Mouse (Mus musculus): ENCODE results near the gene Ndc80. TPM values are rescaled to one million over a fixed set of nuclear protein-coding genes. Genes with fewer than 3 reads are reported as not detected.
"Not testable (repeated sequence)": the region's sequence is repeated elsewhere in the genome, so short reads cannot be mapped to it uniquely, and the experiment has no call there.

Ndc80 gene
- total and polyA plus RNA-seq, 2 experiments from 2014 or later = 4.0 to 5.7 TPM

DNA sequence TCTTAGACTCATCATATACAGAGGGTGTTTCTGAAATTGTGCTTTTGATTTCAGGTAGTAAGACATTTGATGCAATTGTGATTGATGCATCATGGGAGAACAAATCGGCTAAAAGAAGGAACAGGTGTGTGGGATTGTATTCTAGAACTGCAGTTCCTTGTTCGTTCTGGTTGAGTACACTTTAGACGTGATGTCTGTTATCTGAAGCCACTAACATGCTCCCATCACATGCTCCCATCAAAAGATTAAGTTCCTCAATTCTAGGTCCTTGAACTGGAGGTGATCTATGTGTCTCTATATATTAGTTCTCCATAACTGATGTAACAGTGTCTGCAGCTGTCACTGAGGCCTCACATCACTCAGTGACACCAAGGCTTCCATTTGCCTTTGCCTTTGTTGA lies 10.5 kb upstream of the Ndc80 start:
- TF ChIP-seq CTCF (IDR thresholded peaks at IDR 0.05; ENCODE audit: low read depth) = no peak
- H3K9ac ChIP-seq = no peak overlapping the region

DNA sequence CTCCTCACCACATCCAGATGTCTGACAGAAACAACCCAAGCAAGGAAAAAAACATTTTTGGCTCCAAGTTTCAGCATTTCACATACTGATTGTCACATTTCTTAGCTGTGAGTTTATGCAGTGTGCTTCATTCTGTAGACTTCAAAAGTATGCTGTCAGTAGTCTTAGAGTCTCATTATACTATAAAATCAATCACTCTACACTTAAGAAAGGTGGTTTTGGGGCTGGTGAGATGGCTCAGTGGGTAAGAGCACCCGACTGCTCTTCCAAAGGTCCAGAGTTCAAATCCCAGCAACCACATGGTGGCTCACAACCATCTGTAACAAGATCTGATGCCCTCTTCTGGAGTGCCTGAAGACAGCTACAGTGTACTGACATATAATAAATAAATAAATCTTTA lies 8.9 kb upstream of the Ndc80 start:
- not testable (repeated sequence) for H3K4me3 ChIP-seq (ENCODE audit: low read depth, low read length); H3K27ac ChIP-seq (ENCODE audit: low read depth, low read length); H3K9me3 ChIP-seq (ENCODE audit: low read length); DNase-seq; H3K36me3 ChIP-seq (ENCODE audit: insufficient read depth); H3K9ac ChIP-seq; H3K27me3 ChIP-seq (ENCODE audit: insufficient read depth, low read length); ATAC-seq; H3K4me1 ChIP-seq (ENCODE audit: insufficient read depth); H3K4me2 ChIP-seq (ENCODE audit: low read depth)
- WGBS = 86% methylated on average over 1 of the region's 1 CpGs

More for the DNA sequence above, 10.5 kb upstream of the Ndc80 start:
- Histone ChIP-seq H3K4me1 (ENCODE audit: insufficient read depth) (no peaks in the 10 kb centered on the region), H3K27me3 (ENCODE audit: insufficient read depth, low read length) (no peaks in the 10 kb centered on the region; the same call in 1 of the 2 replicates), H3K9me3 (ENCODE audit: low read length) (no peaks in the 10 kb centered on the region), H3K4me2 (ENCODE audit: low read depth) (no peak overlapping the region), H3K4me3 (ENCODE audit: low read depth, low read length) (no peak overlapping the region), H3K36me3 (ENCODE audit: insufficient read depth) (no peaks in the 10 kb centered on the region), H3K27ac (ENCODE audit: low read depth, low read length) (no peak overlapping the region)
- ATAC-seq (no peak), DNase-seq (no peak)
- WGBS = 89% methylated on average over 3 of the region's 3 CpGs

DNA sequence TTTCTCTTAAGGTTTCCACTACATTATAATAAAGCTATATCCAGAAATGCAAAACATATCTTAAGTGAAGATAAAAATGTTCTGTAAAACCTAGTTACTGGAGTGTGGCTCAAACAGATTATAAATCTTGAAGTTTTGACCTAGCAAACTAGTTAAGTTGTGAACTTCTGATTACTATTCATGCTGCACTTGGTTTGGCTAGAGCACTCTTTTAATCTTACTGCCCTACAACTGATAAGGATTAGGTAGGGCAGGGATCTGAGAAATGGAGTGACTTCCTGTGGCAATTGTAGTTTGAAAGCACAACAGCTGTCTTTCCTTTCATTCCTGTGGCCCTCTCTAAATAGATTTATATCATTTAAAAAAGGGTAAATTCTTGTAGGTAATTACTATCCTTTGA lies 1.4 kb upstream of the Ndc80 start:
- Histone ChIP-seq H3K4me3 (ENCODE audit: low read depth, low read length) (no peak overlapping the region), H3K4me2 (ENCODE audit: low read depth) (no peak overlapping the region), H3K27me3 (ENCODE audit: insufficient read depth, low read length) (no peaks in the 10 kb centered on the region), H3K4me1 (ENCODE audit: insufficient read depth) (no peaks in the 10 kb centered on the region), H3K9ac (no peak overlapping the region), H3K36me3 (ENCODE audit: insufficient read depth) (no peaks in the 10 kb centered on the region), H3K9me3 (ENCODE audit: low read length) (no peaks in the 10 kb centered on the region), H3K27ac (ENCODE audit: low read depth, low read length) (no peak overlapping the region)
- DNase-seq (no peak), ATAC-seq (no peak)
- no peak for TF ChIP-seq CTCF (IDR thresholded peaks at IDR 0.05; ENCODE audit: low read depth)

DNA sequence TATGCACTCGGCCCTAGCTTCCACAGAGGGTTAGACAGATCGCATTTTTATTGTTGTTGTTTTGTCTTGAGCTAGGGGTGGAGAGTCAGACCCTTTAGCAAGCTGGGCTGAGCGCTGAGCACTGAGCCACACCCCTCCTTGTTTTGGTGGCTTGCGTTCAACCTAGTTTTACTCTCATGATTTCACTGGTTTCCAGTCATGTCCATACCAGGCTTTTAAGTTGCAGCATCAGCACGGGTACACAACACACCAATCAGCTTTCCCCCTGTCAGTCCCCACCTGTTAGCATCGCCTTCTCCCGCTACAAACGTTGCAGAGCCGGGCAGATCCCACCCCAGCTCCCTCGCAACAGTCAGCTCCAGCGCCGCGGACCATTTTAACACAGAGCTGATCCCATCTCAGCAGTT lies 352 bp downstream of the Ndc80 start:
- ATAC-seq (peak; percentile 23), DNase-seq (no peak)
- no peaks in the 10 kb centered on the region for H3K27me3 ChIP-seq (ENCODE audit: insufficient read depth, low read length)
- peak overlapping the region; percentile 77; the same call in 1 of the 2 replicates for H3K9ac ChIP-seq
- H3K4me1 ChIP-seq (ENCODE audit: insufficient read depth) = no peaks in the 10 kb centered on the region
- no peaks in the 10 kb centered on the region for H3K36me3 ChIP-seq (ENCODE audit: insufficient read depth)
- no peak for TF ChIP-seq CTCF (IDR thresholded peaks at IDR 0.05; ENCODE audit: low read depth)
- no peaks in the 10 kb centered on the region for H3K9me3 ChIP-seq (ENCODE audit: low read length)
- H3K4me3 ChIP-seq (ENCODE audit: low read depth, low read length) = peak overlapping the region; percentile 57
- no peak overlapping the region for H3K27ac ChIP-seq (ENCODE audit: low read depth, low read length)
- peak overlapping the region; percentile 60 for H3K4me2 ChIP-seq (ENCODE audit: low read depth)
- 1% methylated on average over 13 of the region's 13 CpGs for WGBS

DNA sequence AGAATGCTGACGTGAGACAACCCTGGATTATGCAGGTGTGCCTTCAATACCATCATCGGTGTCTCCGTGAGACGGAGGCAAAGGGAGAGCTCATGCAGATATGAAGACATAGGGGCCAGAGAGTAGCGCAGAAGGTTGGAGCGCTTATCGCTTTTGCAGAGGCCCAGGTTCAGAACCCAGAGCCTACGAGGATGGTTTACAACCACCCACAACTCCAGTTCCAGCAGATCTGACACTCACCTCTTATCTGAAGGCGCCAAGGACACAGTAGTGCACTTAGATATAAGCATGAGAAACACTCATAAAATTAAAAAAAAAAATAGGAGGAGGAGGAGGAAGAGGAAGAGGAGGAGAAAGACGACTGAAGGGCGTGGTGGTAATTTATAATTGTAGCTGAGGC lies 16.4 kb downstream of the Ndc80 start:
- no peak for DNase-seq
- Histone ChIP-seq H3K9ac (no peak overlapping the region), H3K4me1 (ENCODE audit: insufficient read depth) (no peaks in the 10 kb centered on the region), H3K4me3 (ENCODE audit: low read depth, low read length) (no peak overlapping the region), H3K9me3 (ENCODE audit: low read length) (no peaks in the 10 kb centered on the region), H3K36me3 (ENCODE audit: insufficient read depth) (no peaks in the 10 kb centered on the region), H3K27ac (ENCODE audit: low read depth, low read length) (no peak overlapping the region), H3K27me3 (ENCODE audit: insufficient read depth, low read length) (no peaks in the 10 kb centered on the region), H3K4me2 (ENCODE audit: low read depth) (no peak overlapping the region)
- WGBS = 98% methylated on average over 11 of the region's 11 CpGs
- ATAC-seq = no peak
- TF ChIP-seq CTCF (IDR thresholded peaks at IDR 0.05; ENCODE audit: low read depth) = no peak

DNA sequence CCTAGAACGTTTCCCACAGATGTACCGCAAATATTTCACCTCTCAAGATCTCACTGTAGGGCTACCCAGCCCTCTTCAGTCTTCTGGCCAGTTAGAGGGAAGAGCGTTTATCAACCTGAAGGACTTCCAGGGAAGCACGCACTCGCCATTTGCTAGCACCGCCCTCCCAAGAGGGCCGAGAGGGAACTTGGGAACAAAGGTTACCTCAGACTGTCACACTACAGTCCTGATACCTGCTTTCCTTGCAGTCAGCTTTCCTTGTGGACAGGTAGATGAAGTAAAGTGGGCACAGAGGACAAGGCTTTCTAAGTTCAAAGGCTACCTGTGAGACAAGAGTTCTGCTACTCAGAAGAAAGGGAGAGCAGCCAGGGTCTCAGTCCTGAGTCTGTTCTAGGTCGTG lies 19.8 kb downstream of the Ndc80 start:
- Histone ChIP-seq H3K4me3 (ENCODE audit: low read depth, low read length) (no peak overlapping the region), H3K9me3 (ENCODE audit: low read length) (no peaks in the 10 kb centered on the region), H3K27ac (ENCODE audit: low read depth, low read length) (no peak overlapping the region), H3K36me3 (ENCODE audit: insufficient read depth) (no peaks in the 10 kb centered on the region), H3K9ac (no peak overlapping the region), H3K27me3 (ENCODE audit: insufficient read depth, low read length) (no peaks in the 10 kb centered on the region), H3K4me2 (ENCODE audit: low read depth) (no peak overlapping the region), H3K4me1 (ENCODE audit: insufficient read depth) (no peaks in the 10 kb centered on the region)
- DNase-seq (no peak), ATAC-seq (no peak)
- WGBS = 90% methylated on average over 8 of the region's 8 CpGs
- no peak for TF ChIP-seq CTCF (IDR thresholded peaks at IDR 0.05; ENCODE audit: low read depth)

DNA sequence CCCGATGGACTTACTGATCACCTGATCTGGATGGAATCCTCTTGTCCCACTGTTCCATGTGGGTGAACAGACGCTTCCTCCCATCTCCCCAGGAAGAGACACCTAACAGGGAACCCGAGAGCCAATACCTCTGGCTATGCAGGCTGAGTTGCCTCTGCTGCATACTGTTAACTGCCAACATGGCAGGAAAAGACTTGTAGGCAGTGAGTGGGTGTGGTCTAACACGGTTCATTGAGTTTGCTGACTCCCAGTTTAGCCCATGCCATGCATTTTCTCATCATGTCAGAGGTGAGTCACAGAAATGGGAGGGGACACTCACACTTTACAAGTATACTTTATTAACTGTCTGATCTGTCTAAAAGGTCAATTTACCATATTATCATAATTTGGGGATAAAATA lies 30.9 kb downstream of the Ndc80 start:
- 90% methylated on average over 4 of the region's 4 CpGs for WGBS
- Histone ChIP-seq H3K4me1 (ENCODE audit: insufficient read depth) (no peaks in the 10 kb centered on the region), H3K4me2 (ENCODE audit: low read depth) (no peak overlapping the region), H3K9ac (no peak overlapping the region), H3K36me3 (ENCODE audit: insufficient read depth) (no peaks in the 10 kb centered on the region), H3K4me3 (ENCODE audit: low read depth, low read length) (no peak overlapping the region), H3K9me3 (ENCODE audit: low read length) (no peaks in the 10 kb centered on the region), H3K27me3 (ENCODE audit: insufficient read depth, low read length) (no peaks in the 10 kb centered on the region), H3K27ac (ENCODE audit: low read depth, low read length) (no peak overlapping the region)
- ATAC-seq (no peak), DNase-seq (no peak)
- no peak for TF ChIP-seq CTCF (IDR thresholded peaks at IDR 0.05; ENCODE audit: low read depth)

DNA sequence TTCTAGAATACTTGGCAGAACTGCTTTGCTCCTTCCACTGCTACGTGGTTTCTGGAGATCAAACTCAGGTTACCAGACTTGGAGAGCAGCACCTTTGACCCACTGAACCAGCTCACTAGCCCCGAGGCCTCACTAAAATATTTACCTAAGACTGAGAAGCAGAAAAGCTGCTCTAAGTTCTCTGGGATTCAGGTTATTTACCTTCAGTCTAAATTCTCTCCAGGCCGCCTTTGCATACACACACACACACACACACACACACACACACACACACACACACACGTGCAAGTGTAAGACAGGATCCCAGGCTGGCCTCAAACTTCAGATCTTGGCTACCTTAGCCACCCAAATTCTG lies 35.3 kb downstream of the Ndc80 start:
- no peaks in the 10 kb centered on the region for H3K4me1 ChIP-seq (ENCODE audit: insufficient read depth)
- no peak overlapping the region for H3K4me3 ChIP-seq (ENCODE audit: low read depth, low read length)
- no peak for TF ChIP-seq CTCF (IDR thresholded peaks at IDR 0.05; ENCODE audit: low read depth)
- no peak overlapping the region for H3K27ac ChIP-seq (ENCODE audit: low read depth, low read length)
- WGBS = 88% methylated on average over 4 of the region's 4 CpGs
- H3K36me3 ChIP-seq (ENCODE audit: insufficient read depth) = no peaks in the 10 kb centered on the region
- H3K9me3 ChIP-seq (ENCODE audit: low read length) = no peaks in the 10 kb centered on the region
- ATAC-seq = no peak
- no peaks in the 10 kb centered on the region for H3K27me3 ChIP-seq (ENCODE audit: insufficient read depth, low read length)
- no peak for DNase-seq
- H3K4me2 ChIP-seq (ENCODE audit: low read depth) = no peak overlapping the region
- no peak overlapping the region for H3K9ac ChIP-seq

All from forebrain, postnatal 0 days (tissue).